22 mouse cellular contexts compared by ENCODE assay signal in genomic region chr12:79525872-79526271, GRCm38 (mm10).
DNase-seq lines count a peak whose midpoint lies in the region; ATAC-seq and TF ChIP-seq lines count a peak whose summit lies in the region.
"Had no signal": no experiment of that assay in that cellular context is flagged by ENCODE, and none has a peak within 500 bp of the region (broad histone marks: within the 10 kb centered on the region; RNA-seq: fewer than 3 reads in every experiment).

No protein-coding gene starts in this region.

- no peak for TF ChIP-seq CTCF in lung, postnatal 0 days (IDR thresholded peaks at IDR 0.05)

- no peak overlapping the region for H3K27ac ChIP-seq in kidney, embryonic 16.5 days (ENCODE audit: low read length)
- H3K27ac ChIP-seq in kidney, embryonic 14.5 days (ENCODE audit: low read depth, low read length): no peak overlapping the region
- no peak overlapping the region for H3K27ac ChIP-seq in lung, postnatal 0 days (ENCODE audit: low read length)
- H3K27ac ChIP-seq: heart, adult 2 months; heart, embryonic 13.5 days; hindbrain, embryonic 13.5 days; left cerebral cortex, adult 2 months; liver, embryonic 15.5 days; macrophage; midbrain, embryonic 15.5 days; neural tube, embryonic 13.5 days had no signal

- H3K4me3 ChIP-seq in kidney, embryonic 16.5 days (ENCODE audit: low read length): no peak overlapping the region
- H3K4me3 ChIP-seq in kidney, embryonic 14.5 days (ENCODE audit: low read length): no peak overlapping the region
- H3K4me3 ChIP-seq in lung, postnatal 0 days (ENCODE audit: low read depth, low read length): no peak overlapping the region
- H3K4me3 ChIP-seq: heart, adult 2 months; heart, embryonic 13.5 days; hindbrain, embryonic 13.5 days; left cerebral cortex, adult 2 months; liver, embryonic 15.5 days; midbrain, embryonic 15.5 days; myocyte; neural tube, embryonic 13.5 days had no signal

- 36% methylated on average over 8 of the region's 8 CpGs for WGBS in kidney, embryonic 16.5 days
- WGBS in kidney, embryonic 14.5 days: 34% methylated on average over 8 of the region's 8 CpGs
- 16% methylated on average over 8 of the region's 8 CpGs for WGBS in lung, postnatal 0 days

- H3K4me2 ChIP-seq in kidney, embryonic 16.5 days (replicated peaks; ENCODE audit: low read depth, low read length): no peak overlapping the region
- H3K4me2 ChIP-seq in kidney, embryonic 14.5 days (replicated peaks; ENCODE audit: low read depth, low read length): no peak overlapping the region
- peak overlapping the region; percentile 8; the same call in 1 of the 2 replicates for H3K4me2 ChIP-seq in lung, postnatal 0 days (replicated peaks; ENCODE audit: low read depth, low read length)
- H3K4me2 ChIP-seq: heart, embryonic 13.5 days; hindbrain, embryonic 13.5 days; liver, embryonic 15.5 days; midbrain, embryonic 15.5 days; neural tube, embryonic 13.5 days had no signal

- peak; percentile 55; the same call in 1 of the 2 replicates for TF ChIP-seq EP300 in lung, postnatal 0 days (IDR thresholded peaks at IDR 0.05)

- peak; percentile 56 for DNase-seq in embryo, embryonic 10 days (ENCODE audit: low spot score)
- DNase-seq in embryo, embryonic 11 days: no peak
- no peak for DNase-seq in lung, postnatal 0 days (ENCODE audit: low spot score)
- DNase-seq in lung, postnatal 4 days: no peak
- no peak for DNase-seq in frontal cortex, postnatal 10 days (ENCODE audit: low spot score in 2 of 2)
- DNase-seq: adrenal gland, postnatal 14 days; cerebellum, adult 8-10 months; forebrain, postnatal 0 days; gastrocnemius, postnatal 25 days; heart, adult 2 months; thymus, postnatal 14 days had no signal

- H3K9me3 ChIP-seq in kidney, embryonic 16.5 days (ENCODE audit: low read length): peaks cover 4% of the 10 kb centered on the region; the same call in 1 of the 2 replicates
- H3K9me3 ChIP-seq in kidney, embryonic 14.5 days (ENCODE audit: control insufficient read depth, low read length): 0 out of 2 replicates have a peak, but pooled peaks cover 4% of the 10 kb centered on the region
- H3K9me3 ChIP-seq in lung, postnatal 0 days (ENCODE audit: low read length): no peaks in the 10 kb centered on the region
- H3K9me3 ChIP-seq: hindbrain, embryonic 13.5 days; liver, embryonic 15.5 days; midbrain, embryonic 15.5 days; neural tube, embryonic 13.5 days had no signal

- H3K27me3 ChIP-seq in kidney, embryonic 16.5 days (ENCODE audit: insufficient read depth, low read length): no peaks in the 10 kb centered on the region
- no peaks in the 10 kb centered on the region for H3K27me3 ChIP-seq in kidney, embryonic 14.5 days (ENCODE audit: control insufficient read depth, insufficient read depth, low read length)
- H3K27me3 ChIP-seq in lung, postnatal 0 days (replicated peaks; ENCODE audit: insufficient read depth, low read length): no peaks in the 10 kb centered on the region
- H3K27me3 ChIP-seq: heart, embryonic 13.5 days; hindbrain, embryonic 13.5 days; liver, embryonic 15.5 days; midbrain, embryonic 15.5 days; neural tube, embryonic 13.5 days had no signal

- no peak overlapping the region for H3K9ac ChIP-seq in kidney, embryonic 16.5 days (replicated peaks; ENCODE audit: low read length)
- H3K9ac ChIP-seq in kidney, embryonic 14.5 days (ENCODE audit: low read depth, low read length): no peak overlapping the region
- H3K9ac ChIP-seq in lung, postnatal 0 days (replicated peaks; ENCODE audit: low read depth): no peak overlapping the region
- H3K9ac ChIP-seq: forebrain, postnatal 0 days; heart, embryonic 13.5 days; hindbrain, embryonic 13.5 days; liver, embryonic 15.5 days; midbrain, embryonic 15.5 days; neural tube, embryonic 13.5 days had no signal

- peaks cover 37% of the 10 kb centered on the region for H3K4me1 ChIP-seq in kidney, embryonic 16.5 days (ENCODE audit: insufficient read depth, low read length)
- H3K4me1 ChIP-seq in kidney, embryonic 14.5 days (ENCODE audit: control insufficient read depth, insufficient read depth, low read length): peaks cover 10% of the 10 kb centered on the region; the same call in 1 of the 2 replicates
- peaks cover under 1% of the 10 kb centered on the region; the same call in 1 of the 2 replicates for H3K4me1 ChIP-seq in lung, postnatal 0 days (ENCODE audit: insufficient read depth, low read depth, low read length)
- H3K4me1 ChIP-seq: liver, embryonic 15.5 days had no signal

- peak; percentile 54; the same call in 1 of the 2 replicates for ATAC-seq in kidney, embryonic 16.5 days (ENCODE audit: low FRiP score, low TSS enrichment)
- no peak for ATAC-seq in kidney, embryonic 14.5 days (ENCODE audit: low FRiP score, low TSS enrichment)
- ATAC-seq in lung, postnatal 0 days: peak; percentile 47
- no peak for ATAC-seq in monocyte, adult 5-6 weeks (replicated peaks; ENCODE audit: insufficient number of reproducible peaks, low FRiP score, low TSS enrichment, poor library complexity, severe bottlenecking)
- ATAC-seq: forebrain, postnatal 0 days; midbrain, embryonic 15.5 days had no signal

- 0 out of 2 replicates have a peak, but pooled peaks cover 2% of the 10 kb centered on the region for H3K36me3 ChIP-seq in kidney, embryonic 16.5 days (ENCODE audit: insufficient read depth, low read length)
- no peaks in the 10 kb centered on the region for H3K36me3 ChIP-seq in kidney, embryonic 14.5 days (ENCODE audit: control insufficient read depth, insufficient read depth, low read length)
- no peaks in the 10 kb centered on the region for H3K36me3 ChIP-seq in lung, postnatal 0 days (ENCODE audit: insufficient read depth, low read length)
- H3K36me3 ChIP-seq: liver, embryonic 15.5 days; midbrain, embryonic 15.5 days; neural tube, embryonic 13.5 days had no signal

Comparison
In these comparisons a context has a peak if more than half of its experiments do, and no peak if none do; other contexts are left out.
1. ATAC-seq: peak in kidney, embryonic 16.5 days (single experiment) and lung, postnatal 0 days (single experiment); none in kidney, embryonic 14.5 days (single experiment) and monocyte, adult 5-6 weeks (single experiment).